Mouse (Mus musculus) cerebellum, adult 2 months (tissue): ENCODE measurements around the gene Smo. TPM values are rescaled to one million over a fixed set of nuclear protein-coding genes. Genes with fewer than 3 reads are reported as not detected.

Experiments used
- DNase-seq, 2 experiments: peaks; one replicate each; pipeline ENCODE4 v3.0.0; 2021
- H3K27ac ChIP-seq: fragments of 200-500 bp; 2 replicates; pipeline ENCODE4 v1.5.1; 2012; ENCODE audit warnings: low read length, control low read depth, inconsistent platforms; ENCODE audit not compliant: insufficient read depth
- H3K27me3 ChIP-seq: fragments of 200-500 bp; 2 replicates; pipeline ENCODE4 v1.6.1; 2012; ENCODE audit warnings: inconsistent platforms, mild to moderate bottlenecking, low read length, moderate library complexity; ENCODE audit not compliant: control insufficient read depth, insufficient read depth
- H3K4me1 ChIP-seq: fragments of 200-500 bp; 2 replicates; pipeline ENCODE4 v1.6.1; 2011; ENCODE audit warnings: low read length; ENCODE audit not compliant: control insufficient read depth, insufficient read depth
- H3K4me3 ChIP-seq: fragments of 200-500 bp; replicated peaks from 2 replicates; pipeline ENCODE3; 2011; ENCODE audit warnings: mild to moderate bottlenecking, low read depth, low read length, control low read depth; ENCODE audit not compliant: insufficient read depth
- CTCF ChIP-seq: fragments of 200-500 bp; IDR thresholded peaks from 2 replicates; pipeline ENCODE4 v1.5.1; 2011; ENCODE audit warnings: low read depth, mild to moderate bottlenecking, control low read depth, low read length, moderate library complexity, borderline replicate concordance; ENCODE audit not compliant: insufficient read depth
- POLR2A ChIP-seq: fragments of 200-500 bp; IDR thresholded peaks from 2 replicates; pipeline ENCODE4 v1.6.1; 2011; ENCODE audit warnings: low read length, control low read depth, borderline replicate concordance; ENCODE audit not compliant: insufficient read depth
- WGBS: fragments of 180-500 bp; shearing (Covaris S2); methylation state at CpG from one replicate; pipeline ENCODE4 v1.1.7; 2018; 5-methylcytosine and 5-hydroxymethylcytosine counted together
- polyA plus RNA-seq: library from polyadenylated mRNA; depleted of rRNA; stranded (reverse); fragments of >200 nt; gene quantifications from 2 replicates; pipeline ENCODE4 v1.2.3, GENCODE M21; 2012; rRNA removed

Gene Smo
- polyA plus RNA-seq, result 12.6 and 13.6 TPM in 2 replicates

DNA sequence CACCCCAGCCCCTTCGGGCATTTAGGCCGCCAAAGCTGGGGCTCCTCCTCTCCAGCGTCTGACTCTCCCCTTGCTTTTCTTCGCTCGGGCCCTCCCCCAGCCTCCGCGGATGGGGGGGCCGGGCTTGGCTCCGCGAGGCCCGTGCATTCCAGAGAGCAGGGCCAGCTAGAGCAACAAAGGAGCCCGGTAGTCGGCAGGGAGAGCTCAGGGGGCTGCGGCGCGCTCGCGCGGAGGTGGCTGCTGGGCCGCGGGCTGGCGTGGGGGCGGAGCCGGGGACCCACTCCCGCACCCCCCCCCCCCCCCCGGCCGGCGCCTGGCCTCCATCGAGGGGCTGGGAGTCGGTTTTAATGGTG is at the start of gene Smo:
Smo (plus strand) TSS at position 168 of the 353 bp plus-strand sequence.
- peak within 1 kb of the TSS; percentile 47 for H3K4me3 ChIP-seq
- H3K27me3 ChIP-seq, result peaks cover 4% of the 10 kb centered on the region; the same call in 1 of the 2 replicates
- 0% methylated on average over 27 of the region's 30 CpGs for WGBS
- H3K27ac ChIP-seq, result no peak within 1 kb of the TSS
- TF ChIP-seq CTCF (no peak), POLR2A (no peak)
- DNase-seq, result peak; percentile 32 to 38
- no peaks in the 10 kb centered on the region for H3K4me1 ChIP-seq

DNA sequence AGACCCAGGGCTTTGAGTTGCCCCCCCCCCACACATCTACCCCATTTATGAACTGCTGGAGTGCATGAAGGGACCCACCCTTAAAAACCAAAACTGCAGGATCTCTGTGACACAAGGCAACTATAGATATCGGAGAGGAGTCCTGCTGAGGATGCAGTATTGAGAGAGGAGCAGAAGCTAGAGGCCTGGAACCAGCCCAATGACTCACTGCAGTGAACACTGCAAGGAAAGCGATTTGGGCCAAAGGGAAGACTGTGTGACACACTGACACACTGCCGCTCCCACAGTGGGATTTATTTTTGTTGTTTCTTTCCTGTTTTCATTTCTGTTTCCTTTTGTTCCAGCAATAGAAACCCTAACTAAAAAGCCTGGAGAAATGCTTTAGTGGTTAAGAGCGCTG is 49.4 kb upstream of the Smo start:
- Histone ChIP-seq H3K27me3 (no peaks in the 10 kb centered on the region), H3K27ac (no peak overlapping the region), H3K4me3 (no peak overlapping the region), H3K4me1 (no peaks in the 10 kb centered on the region)
- TF ChIP-seq CTCF (no peak), POLR2A (no peak)
- 50% methylated on average over 4 of the region's 4 CpGs for WGBS
- no peak for DNase-seq

DNA sequence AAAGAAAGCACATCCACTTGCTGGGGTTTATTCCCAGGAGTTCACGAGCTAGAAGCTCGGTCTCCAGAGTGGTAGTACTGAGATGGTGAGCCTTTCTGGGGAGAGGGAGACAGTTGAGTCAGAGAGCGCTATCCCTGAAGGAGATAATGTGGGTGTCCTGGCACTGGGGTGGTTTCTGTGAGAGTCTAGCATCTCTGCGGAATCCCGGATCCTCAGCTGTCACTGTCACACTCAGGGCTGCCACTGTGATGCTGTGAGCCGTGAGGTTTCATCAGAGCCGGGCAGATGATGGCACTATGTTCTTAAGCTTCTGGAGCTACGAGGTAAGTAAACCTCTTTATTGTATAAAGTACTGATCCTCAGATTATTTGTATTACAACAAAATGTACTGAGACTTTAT is 45.8 kb upstream of the Smo start:
- Histone ChIP-seq H3K27ac (no peak overlapping the region), H3K4me1 (no peaks in the 10 kb centered on the region), H3K27me3 (no peaks in the 10 kb centered on the region), H3K4me3 (no peak overlapping the region)
- 66% methylated on average over 8 of the region's 8 CpGs for WGBS
- DNase-seq, result no peak
- no peak for TF ChIP-seq POLR2A
- TF ChIP-seq CTCF, result no peak

DNA sequence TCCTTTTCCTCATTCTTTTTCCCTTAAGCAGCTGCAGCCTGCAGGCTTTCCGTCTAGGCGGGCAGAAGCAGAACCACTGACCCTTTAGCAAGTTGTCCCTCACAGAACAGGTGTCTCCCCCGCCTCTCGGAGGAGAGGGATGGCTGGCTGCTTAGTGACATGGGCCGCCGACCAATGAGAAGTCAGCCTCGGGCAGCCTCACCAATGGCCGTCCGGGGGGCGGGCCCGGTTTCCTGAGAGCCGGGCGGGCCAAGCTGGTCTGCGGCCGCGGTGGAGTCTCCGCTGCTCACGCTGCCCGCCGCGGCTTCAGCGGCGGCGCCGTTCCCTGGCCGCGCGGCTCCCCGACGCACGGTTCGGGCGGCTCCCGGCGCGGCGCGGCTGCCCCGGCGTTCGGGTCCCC is 41.4 kb upstream of the Smo start, which contains the start of gene Tspan33:
Tspan33 (plus strand) TSS at position 270 of the 400 bp plus-strand sequence.
- 0% methylated on average over 40 of the region's 41 CpGs for WGBS
- Histone ChIP-seq H3K27me3 (no peaks in the 10 kb centered on the region), H3K27ac (0 out of 2 replicates have a peak within 1 kb of the TSS, but pooled peaks have one; percentile 3), H3K4me1 (peaks cover 17% of the 10 kb centered on the region), H3K4me3 (peak within 1 kb of the TSS; percentile 75)
- peak; percentile 94 to 96 for DNase-seq
- TF ChIP-seq CTCF (no peak), POLR2A (peak; percentile 46)

DNA sequence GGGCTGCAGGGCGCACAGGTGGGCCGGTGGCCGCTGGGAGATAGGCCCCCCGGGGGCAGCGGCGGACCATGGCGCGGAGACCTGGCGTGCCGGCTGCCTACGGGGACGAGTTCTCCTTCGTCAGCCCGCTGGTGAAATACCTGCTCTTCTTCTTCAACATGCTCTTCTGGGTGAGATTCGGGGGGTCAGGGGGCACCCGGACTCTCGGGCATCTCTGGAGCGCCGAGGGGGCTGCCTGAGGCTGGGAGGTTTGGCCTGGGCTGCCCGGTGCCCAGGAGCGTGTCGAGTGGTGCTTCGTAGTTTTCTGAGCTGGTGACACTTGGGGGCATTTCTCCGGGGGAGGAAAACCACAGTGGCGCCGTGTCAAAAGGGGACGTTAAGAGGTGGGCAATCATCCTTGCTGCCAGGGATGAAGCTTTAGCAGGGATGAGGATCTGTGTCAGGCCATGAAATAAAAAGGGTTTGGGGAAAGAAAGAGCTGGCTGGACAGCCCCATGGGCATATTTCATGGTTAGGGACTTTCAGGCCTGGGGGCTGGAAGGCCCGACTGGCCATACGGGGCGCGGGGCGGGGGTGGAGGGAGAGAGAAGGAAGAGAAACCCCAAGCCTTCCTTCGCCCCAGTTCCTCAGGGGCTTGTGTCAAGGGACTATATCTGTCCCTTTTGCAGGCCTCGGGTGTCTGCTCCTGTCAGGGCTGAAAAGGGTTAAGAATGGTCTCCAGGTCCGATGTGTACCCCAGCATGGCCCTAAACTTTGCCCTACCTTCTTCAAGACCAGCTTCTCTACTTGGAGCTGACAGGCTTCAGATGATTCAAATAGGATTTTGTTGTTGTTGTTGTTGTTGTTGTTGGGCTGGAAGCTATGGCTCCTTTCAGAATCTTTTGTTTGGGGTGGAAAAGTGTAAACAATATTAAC is 40.7 kb upstream of the Smo start:
- 0 out of 2 replicates have a peak overlapping the region, but pooled peaks have one; percentile 3 for H3K27ac ChIP-seq
- DNase-seq, result peak in 1 of 2 experiments; percentile 34
- WGBS, result 7% methylated on average over 35 of the region's 35 CpGs
- peaks cover 17% of the 10 kb centered on the region for H3K4me1 ChIP-seq
- no peaks in the 10 kb centered on the region for H3K27me3 ChIP-seq
- no peak for TF ChIP-seq POLR2A
- no peak for TF ChIP-seq CTCF
- H3K4me3 ChIP-seq, result peak overlapping the region; percentile 64

DNA sequence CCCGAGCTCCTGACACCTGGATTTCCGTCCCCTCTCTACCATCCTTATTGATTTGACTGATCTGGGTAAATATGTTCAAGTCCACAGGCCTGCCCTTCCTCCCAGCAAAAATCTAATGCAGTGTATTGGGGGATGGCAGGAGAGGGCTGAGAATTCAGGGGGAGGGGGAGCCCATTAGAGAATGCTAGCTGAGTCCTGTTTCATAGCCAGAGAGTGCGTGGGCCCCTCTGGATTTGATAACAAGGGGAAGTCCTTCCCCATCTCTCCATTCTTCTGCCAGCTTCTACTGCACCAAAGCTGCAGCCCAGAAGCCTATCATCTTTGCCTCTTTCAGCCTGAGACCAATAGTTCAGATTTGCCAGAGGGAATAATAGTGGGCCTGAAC is 40.0 kb upstream of the Smo start:
- WGBS, result 75% methylated on average over 3 of the region's 3 CpGs
- no peaks in the 10 kb centered on the region for H3K27me3 ChIP-seq
- no peak overlapping the region for H3K4me3 ChIP-seq
- peaks cover 17% of the 10 kb centered on the region for H3K4me1 ChIP-seq
- H3K27ac ChIP-seq, result no peak overlapping the region
- DNase-seq, result no peak
- no peak for TF ChIP-seq POLR2A

DNA sequence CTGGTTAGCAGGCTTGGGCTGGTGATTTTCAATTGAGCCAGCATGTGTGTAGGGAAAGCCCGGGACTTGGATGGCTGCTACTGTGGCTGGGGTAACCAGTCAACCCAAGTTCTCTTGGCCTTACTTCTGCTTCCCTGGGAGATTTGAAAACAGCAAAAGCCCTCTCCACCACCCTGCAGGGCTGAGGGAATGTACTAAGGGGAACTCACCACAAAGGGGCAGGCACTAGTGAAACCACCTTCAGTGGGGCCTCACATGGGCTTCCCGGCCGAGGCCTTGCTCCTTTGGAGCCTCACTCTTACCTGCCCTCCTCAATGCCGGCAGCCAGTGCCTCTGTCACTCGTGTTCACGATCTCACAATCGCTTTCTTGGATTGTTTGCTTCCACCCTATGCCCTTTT is 39.3 kb upstream of the Smo start:
- H3K27me3 ChIP-seq, result no peaks in the 10 kb centered on the region
- H3K4me1 ChIP-seq, result peaks cover 17% of the 10 kb centered on the region
- H3K27ac ChIP-seq, result no peak overlapping the region
- no peak for DNase-seq
- no peak overlapping the region for H3K4me3 ChIP-seq
- TF ChIP-seq CTCF (no peak), POLR2A (no peak)
- 80% methylated on average over 7 of the region's 7 CpGs for WGBS

DNA sequence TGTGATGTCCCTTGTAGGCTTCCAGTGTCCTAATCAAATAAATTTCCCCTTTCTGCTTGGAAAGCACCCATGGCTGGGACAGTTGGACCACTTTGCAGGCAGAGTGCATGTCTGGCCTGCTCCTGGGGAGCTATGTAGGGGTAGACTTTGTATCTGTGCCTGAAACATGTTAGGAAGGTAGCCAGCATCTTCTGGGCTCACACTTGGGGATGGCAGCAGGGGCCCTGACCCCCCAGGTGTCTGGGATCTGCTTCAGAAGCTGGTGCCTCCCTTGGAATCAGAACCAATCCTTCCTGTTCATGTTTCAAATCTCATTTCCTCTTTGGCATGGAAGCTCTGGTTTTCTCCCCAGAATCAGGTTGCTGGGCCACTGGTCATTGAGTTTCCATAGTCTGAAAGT is 38.2 kb upstream of the Smo start:
- DNase-seq, result no peak
- Histone ChIP-seq H3K27me3 (no peaks in the 10 kb centered on the region), H3K4me3 (no peak overlapping the region), H3K27ac (no peak overlapping the region), H3K4me1 (peaks cover 17% of the 10 kb centered on the region)
- TF ChIP-seq CTCF (no peak), POLR2A (no peak)
